Mouse (Mus musculus): ENCODE results near the gene Prss45.
"Not testable (repeated sequence)": the region's sequence is repeated elsewhere in the genome, so short reads cannot be mapped to it uniquely, and the experiment has no call there.

The Prss45 gene

GRCm38 (mm10) chr9:110834411-110834810, at the start of gene Prss45:
TSS of gene Prss45 (plus strand) at chr9:110834588.
- DNase-seq (ENCODE audit: low spot score in 2 of 2), result no peak

- DNase-seq (ENCODE audit: low spot score in 2 of 2), result no peak
Observed at GRCm38 (mm10) chr9:110788169-110788568, 46.2 kb upstream of the Prss45 start.

GRCm38 (mm10) chr9:110790462-110790861, 43.9 kb upstream of the Prss45 start:
- no peak for DNase-seq (ENCODE audit: low spot score in 2 of 2)

GRCm38 (mm10) chr9:110797013-110797412, 37.4 kb upstream of the Prss45 start:
- DNase-seq (ENCODE audit: low spot score in 2 of 2), result no peak

GRCm38 (mm10) chr9:110797866-110798265, 36.5 kb upstream of the Prss45 start, which contains the start of gene Prss42:
TSS of gene Prss42 (plus strand) at chr9:110798166.
- no peak for DNase-seq (ENCODE audit: low spot score in 2 of 2)

- no peak for DNase-seq (ENCODE audit: low spot score in 2 of 2)
Observed at GRCm38 (mm10) chr9:110800834-110801479, 33.4 kb upstream of the Prss45 start.

GRCm38 (mm10) chr9:110803294-110803693, 31.1 kb upstream of the Prss45 start:
- no peak for DNase-seq (ENCODE audit: low spot score in 2 of 2)

GRCm38 (mm10) chr9:110810051-110810450, 24.3 kb upstream of the Prss45 start:
- no peak for DNase-seq (ENCODE audit: low spot score in 2 of 2)

GRCm38 (mm10) chr9:110813789-110814188, 20.6 kb upstream of the Prss45 start, which contains the start of gene Prss44:
TSS of gene Prss44 (plus strand) at chr9:110813994.
- DNase-seq (ENCODE audit: low spot score in 2 of 2), result no peak

GRCm38 (mm10) chr9:110820546-110820945, 13.8 kb upstream of the Prss45 start:
- not testable (repeated sequence) for DNase-seq (ENCODE audit: low spot score in 2 of 2)

- DNase-seq (ENCODE audit: low spot score in 2 of 2), result no peak
Observed at GRCm38 (mm10) chr9:110821436-110821835, 13.0 kb upstream of the Prss45 start.

- no peak for DNase-seq (ENCODE audit: low spot score in 2 of 2)
Observed at GRCm38 (mm10) chr9:110825426-110825825, 9.0 kb upstream of the Prss45 start.

- DNase-seq (ENCODE audit: low spot score in 2 of 2), result no peak
Observed at GRCm38 (mm10) chr9:110825832-110826231, 8.6 kb upstream of the Prss45 start.

- no peak for DNase-seq (ENCODE audit: low spot score in 2 of 2)
Observed at GRCm38 (mm10) chr9:110826390-110826789, 8.0 kb upstream of the Prss45 start, which contains the start of gene Prss43. TSS of gene Prss43 (plus strand) at chr9:110826690.

GRCm38 (mm10) chr9:110833021-110833420, 1.4 kb upstream of the Prss45 start:
- no peak for DNase-seq (ENCODE audit: low spot score in 2 of 2)

- DNase-seq (ENCODE audit: low spot score in 2 of 2), result no peak
Observed at GRCm38 (mm10) chr9:110834961-110835360, 573 bp downstream of the Prss45 start.

GRCm38 (mm10) chr9:110836112-110836511, 1.7 kb downstream of the Prss45 start:
- DNase-seq (ENCODE audit: low spot score in 2 of 2), result no peak

GRCm38 (mm10) chr9:110840905-110841304, 6.5 kb downstream of the Prss45 start:
- no peak for DNase-seq (ENCODE audit: low spot score in 2 of 2)

- DNase-seq (ENCODE audit: low spot score in 2 of 2), result no peak
Observed at GRCm38 (mm10) chr9:110841438-110841837, 7.0 kb downstream of the Prss45 start.

- no peak for DNase-seq (ENCODE audit: low spot score in 2 of 2)
Observed at GRCm38 (mm10) chr9:110844206-110844605, 9.8 kb downstream of the Prss45 start, which contains the start of gene Prss46. TSS of gene Prss46 (plus strand) at chr9:110844506.

GRCm38 (mm10) chr9:110849162-110849561, 14.8 kb downstream of the Prss45 start:
- no peak for DNase-seq (ENCODE audit: low spot score in 2 of 2)

GRCm38 (mm10) chr9:110855903-110856302, 21.5 kb downstream of the Prss45 start:
- DNase-seq (ENCODE audit: low spot score in 2 of 2), result no peak

- DNase-seq (ENCODE audit: low spot score in 2 of 2), result no peak
Observed at GRCm38 (mm10) chr9:110856920-110857319, 22.5 kb downstream of the Prss45 start.
